Comparison of ENCODE assay signal across 8 mouse cellular contexts in the genomic region with DNA sequence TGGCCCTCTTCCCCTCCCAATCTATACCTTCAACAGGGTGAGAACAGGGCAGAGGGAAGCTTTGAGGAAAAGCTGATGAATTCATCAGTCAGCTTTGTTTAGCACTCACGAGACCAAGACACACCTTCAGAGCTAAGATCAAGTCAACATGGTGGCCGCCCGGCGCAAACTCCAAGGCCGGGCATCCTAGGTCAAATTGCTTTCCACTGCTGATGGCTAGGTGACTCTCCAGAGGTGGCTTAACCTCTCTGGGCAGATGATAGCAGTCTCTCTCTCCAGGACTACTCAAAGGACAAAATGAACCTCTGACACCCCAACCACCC.
A peak's percentile ranks its signal among the peaks of the same experiment; 100 is the strongest.
DNase-seq lines count a peak whose midpoint lies in the region; ATAC-seq lines count a peak whose summit lies in the region.
"Had no signal": no experiment of that assay in that cellular context is flagged by ENCODE, and none has a peak within 500 bp of the region (broad histone marks: within the 10 kb centered on the region; RNA-seq: fewer than 3 reads in every experiment).

No protein-coding gene starts in this region.

- peak overlapping the region; percentile 74 for H3K27ac ChIP-seq in kidney, embryonic 15.5 days
- peak overlapping the region; percentile 89 for H3K27ac ChIP-seq in embryonic facial prominence, embryonic 13.5 days
- peak overlapping the region; percentile 79; the same call in 1 of the 2 replicates for H3K27ac ChIP-seq in limb, embryonic 13.5 days

- DNase-seq in kidney, postnatal 36 days: no peak
- DNase-seq in ZHBTc4 (ENCODE audit: low read depth, low spot score): peak; percentile 64
- DNase-seq in retina, postnatal 1 day: no peak
- no peak for DNase-seq in urinary bladder, postnatal 4 days (ENCODE audit: low spot score in 2 of 2)

- H3K36me3 ChIP-seq in kidney, embryonic 15.5 days: no peaks in the 10 kb centered on the region
- no peaks in the 10 kb centered on the region for H3K36me3 ChIP-seq in embryonic facial prominence, embryonic 13.5 days
- no peaks in the 10 kb centered on the region for H3K36me3 ChIP-seq in limb, embryonic 13.5 days

- H3K4me3 ChIP-seq in kidney, embryonic 15.5 days (replicated peaks): no peak overlapping the region
- no peak overlapping the region for H3K4me3 ChIP-seq in embryonic facial prominence, embryonic 13.5 days
- no peak overlapping the region for H3K4me3 ChIP-seq in limb, embryonic 13.5 days

- WGBS in kidney, embryonic 15.5 days: 77% methylated on average over 5 of the region's 5 CpGs
- WGBS in embryonic facial prominence, embryonic 13.5 days: 78% methylated on average over 5 of the region's 5 CpGs
- WGBS in limb, embryonic 13.5 days: 85% methylated on average over 5 of the region's 5 CpGs

- H3K27me3 ChIP-seq in kidney, embryonic 15.5 days: no peaks in the 10 kb centered on the region
- no peaks in the 10 kb centered on the region for H3K27me3 ChIP-seq in embryonic facial prominence, embryonic 13.5 days
- H3K27me3 ChIP-seq in limb, embryonic 13.5 days: no peaks in the 10 kb centered on the region

- H3K4me2 ChIP-seq in kidney, embryonic 15.5 days: no peak overlapping the region
- peak overlapping the region; percentile 28; the same call in 1 of the 2 replicates for H3K4me2 ChIP-seq in embryonic facial prominence, embryonic 13.5 days
- no peak overlapping the region; the same call in 1 of the 2 replicates for H3K4me2 ChIP-seq in limb, embryonic 13.5 days (replicated peaks)
- H3K4me2 ChIP-seq: midbrain, embryonic 11.5 days had no signal

- H3K4me1 ChIP-seq in kidney, embryonic 15.5 days: peaks cover 69% of the 10 kb centered on the region
- H3K4me1 ChIP-seq in embryonic facial prominence, embryonic 13.5 days: peaks cover 67% of the 10 kb centered on the region
- peaks cover 58% of the 10 kb centered on the region for H3K4me1 ChIP-seq in limb, embryonic 13.5 days

- ATAC-seq in kidney, embryonic 15.5 days (replicated peaks; ENCODE audit: low FRiP score): no peak
- ATAC-seq in embryonic facial prominence, embryonic 13.5 days (ENCODE audit: insufficient number of reproducible peaks, insufficient read depth, low FRiP score, low TSS enrichment, low read depth): no peak
- no peak for ATAC-seq in limb, embryonic 13.5 days (ENCODE audit: low FRiP score, low read depth)

- no peak overlapping the region for H3K9ac ChIP-seq in kidney, embryonic 15.5 days
- peak overlapping the region; percentile 27; the same call in 1 of the 2 replicates for H3K9ac ChIP-seq in embryonic facial prominence, embryonic 13.5 days
- H3K9ac ChIP-seq in limb, embryonic 13.5 days: no peak overlapping the region

- H3K9me3 ChIP-seq in kidney, embryonic 15.5 days (replicated peaks): no peaks in the 10 kb centered on the region
- H3K9me3 ChIP-seq in embryonic facial prominence, embryonic 13.5 days: no peaks in the 10 kb centered on the region
- no peaks in the 10 kb centered on the region for H3K9me3 ChIP-seq in limb, embryonic 13.5 days
